Mouse (Mus musculus): ENCODE measurements around the gene Epn1. TPM values are rescaled to one million over a fixed set of nuclear protein-coding genes. Genes with fewer than 3 reads are reported as not detected.
A peak's percentile ranks its signal among the peaks of the same experiment; 100 is the strongest.

Epn1 gene
- polyA plus RNA-seq, 1 experiment = 135 TPM

- WGBS = 12% methylated on average over 6 of the region's 6 CpGs
- TF ChIP-seq POLR2A (IDR thresholded peaks at IDR 0.05; ENCODE audit: borderline replicate concordance, control insufficient read depth, low read depth, low read length) (no peak), CTCF (IDR thresholded peaks at IDR 0.05; ENCODE audit: control insufficient read depth, insufficient read depth, low read length) (no peak)
- Histone ChIP-seq H3K4me3 (replicated peaks; ENCODE audit: control insufficient read depth, low read depth, low read length) (peak overlapping the region; percentile 98), H3K4me1 (ENCODE audit: control insufficient read depth, insufficient read depth, low read length) (peaks cover 2% of the 10 kb centered on the region; the same call in 1 of the 2 replicates), H3K27ac (ENCODE audit: control insufficient read depth, insufficient read depth, low read depth, low read length, poor library complexity) (peak overlapping the region; percentile 98)
Observed at GRCm38 (mm10) chr7:5080815-5081214, 780 bp downstream of the Epn1 start.

GRCm38 (mm10) chr7:5081241-5081640, 1.2 kb downstream of the Epn1 start:
- TF ChIP-seq CTCF (IDR thresholded peaks at IDR 0.05; ENCODE audit: control insufficient read depth, insufficient read depth, low read length) (no peak), POLR2A (IDR thresholded peaks at IDR 0.05; ENCODE audit: borderline replicate concordance, control insufficient read depth, low read depth, low read length) (no peak)
- Histone ChIP-seq H3K4me1 (ENCODE audit: control insufficient read depth, insufficient read depth, low read length) (peaks cover 2% of the 10 kb centered on the region; the same call in 1 of the 2 replicates), H3K4me3 (replicated peaks; ENCODE audit: control insufficient read depth, low read depth, low read length) (peak overlapping the region; percentile 12), H3K27ac (ENCODE audit: control insufficient read depth, insufficient read depth, low read depth, low read length, poor library complexity) (no peak overlapping the region)
- WGBS = 45% methylated on average over 6 of the region's 6 CpGs

DNA sequence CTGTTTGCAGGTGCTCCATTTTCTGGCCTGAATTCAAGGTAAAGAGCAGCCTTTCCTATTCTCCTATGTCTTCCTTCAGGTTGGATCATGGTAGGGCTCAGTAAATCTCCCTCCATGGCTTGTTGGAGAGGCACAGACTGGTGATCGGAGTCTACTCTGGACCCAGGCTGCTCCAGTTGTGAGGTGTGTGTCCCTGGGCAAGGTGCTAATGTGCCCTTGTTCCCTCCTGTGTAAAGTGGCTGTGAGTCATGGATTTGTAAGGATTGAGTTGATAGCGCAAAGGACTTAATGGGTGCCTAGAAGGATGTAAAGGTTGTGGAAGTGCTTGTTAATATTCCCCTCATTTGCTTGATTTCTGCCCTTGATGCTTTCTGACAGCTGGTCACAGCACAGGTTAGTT, 1.9 kb downstream of the Epn1 start:
- Histone ChIP-seq H3K4me3 (replicated peaks; ENCODE audit: control insufficient read depth, low read depth, low read length) (no peak overlapping the region), H3K4me1 (ENCODE audit: control insufficient read depth, insufficient read depth, low read length) (peaks cover 2% of the 10 kb centered on the region; the same call in 1 of the 2 replicates), H3K27ac (ENCODE audit: control insufficient read depth, insufficient read depth, low read depth, low read length, poor library complexity) (no peak overlapping the region)
- no peak for TF ChIP-seq CTCF (IDR thresholded peaks at IDR 0.05; ENCODE audit: control insufficient read depth, insufficient read depth, low read length)
- TF ChIP-seq POLR2A (IDR thresholded peaks at IDR 0.05; ENCODE audit: borderline replicate concordance, control insufficient read depth, low read depth, low read length) = no peak
- WGBS = 90% methylated on average over 2 of the region's 2 CpGs

GRCm38 (mm10) chr7:5083325-5084105, 3.5 kb downstream of the Epn1 start:
- Histone ChIP-seq H3K4me3 (replicated peaks; ENCODE audit: control insufficient read depth, low read depth, low read length) (no peak overlapping the region), H3K27ac (ENCODE audit: control insufficient read depth, insufficient read depth, low read depth, low read length, poor library complexity) (peak overlapping the region; percentile 25), H3K4me1 (ENCODE audit: control insufficient read depth, insufficient read depth, low read length) (peaks cover 2% of the 10 kb centered on the region; the same call in 1 of the 2 replicates)
- 72% methylated on average over 18 of the region's 18 CpGs for WGBS
- TF ChIP-seq POLR2A (IDR thresholded peaks at IDR 0.05; ENCODE audit: borderline replicate concordance, control insufficient read depth, low read depth, low read length) (no peak), CTCF (IDR thresholded peaks at IDR 0.05; ENCODE audit: control insufficient read depth, insufficient read depth, low read length) (no peak)

GRCm38 (mm10) chr7:5085512-5085911, 5.5 kb downstream of the Epn1 start:
- WGBS = 69% methylated on average over 1 of the region's 1 CpGs

DNA sequence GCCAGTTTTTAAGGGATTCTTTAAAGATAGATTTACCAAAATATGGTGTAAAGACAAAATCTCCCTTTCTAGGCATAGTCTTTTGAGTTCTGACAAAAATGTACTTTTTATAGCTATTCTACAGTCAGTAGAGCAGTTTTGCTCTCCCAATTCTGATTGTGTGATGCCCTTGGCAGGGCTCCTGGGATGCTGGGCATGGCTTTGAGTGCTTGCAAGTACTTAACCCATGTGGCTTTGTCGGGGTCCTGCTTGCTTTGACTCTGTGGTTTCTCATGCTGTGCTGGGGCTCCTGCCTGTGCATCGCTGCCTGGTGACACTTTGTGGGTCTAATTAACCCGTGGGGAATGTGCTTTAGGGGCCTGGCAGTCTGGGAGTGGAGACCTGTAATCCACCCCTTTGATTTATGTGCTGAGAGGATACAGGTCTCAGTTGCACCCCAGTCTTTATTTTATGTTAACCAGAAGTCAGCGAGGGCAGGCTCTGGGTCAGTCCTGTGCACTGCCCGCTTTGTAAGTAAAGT, 6.9 kb downstream of the Epn1 start:
- TF ChIP-seq CTCF (IDR thresholded peaks at IDR 0.05; ENCODE audit: control insufficient read depth, insufficient read depth, low read length) = no peak
- no peak for TF ChIP-seq POLR2A (IDR thresholded peaks at IDR 0.05; ENCODE audit: borderline replicate concordance, control insufficient read depth, low read depth, low read length)
- Histone ChIP-seq H3K4me1 (ENCODE audit: control insufficient read depth, insufficient read depth, low read length) (peaks cover 2% of the 10 kb centered on the region; the same call in 1 of the 2 replicates), H3K4me3 (replicated peaks; ENCODE audit: control insufficient read depth, low read depth, low read length) (no peak overlapping the region), H3K27ac (ENCODE audit: control insufficient read depth, insufficient read depth, low read depth, low read length, poor library complexity) (no peak overlapping the region)
- WGBS = 88% methylated on average over 5 of the region's 5 CpGs

More at GRCm38 (mm10) chr7:5085512-5085911, 5.5 kb downstream of the Epn1 start:
- no peak overlapping the region for H3K4me3 ChIP-seq (replicated peaks; ENCODE audit: control insufficient read depth, low read depth, low read length)
- peaks cover 2% of the 10 kb centered on the region; the same call in 1 of the 2 replicates for H3K4me1 ChIP-seq (ENCODE audit: control insufficient read depth, insufficient read depth, low read length)
- TF ChIP-seq CTCF (IDR thresholded peaks at IDR 0.05; ENCODE audit: control insufficient read depth, insufficient read depth, low read length) = no peak
- TF ChIP-seq POLR2A (IDR thresholded peaks at IDR 0.05; ENCODE audit: borderline replicate concordance, control insufficient read depth, low read depth, low read length) = no peak
- no peak overlapping the region for H3K27ac ChIP-seq (ENCODE audit: control insufficient read depth, insufficient read depth, low read depth, low read length, poor library complexity)

DNA sequence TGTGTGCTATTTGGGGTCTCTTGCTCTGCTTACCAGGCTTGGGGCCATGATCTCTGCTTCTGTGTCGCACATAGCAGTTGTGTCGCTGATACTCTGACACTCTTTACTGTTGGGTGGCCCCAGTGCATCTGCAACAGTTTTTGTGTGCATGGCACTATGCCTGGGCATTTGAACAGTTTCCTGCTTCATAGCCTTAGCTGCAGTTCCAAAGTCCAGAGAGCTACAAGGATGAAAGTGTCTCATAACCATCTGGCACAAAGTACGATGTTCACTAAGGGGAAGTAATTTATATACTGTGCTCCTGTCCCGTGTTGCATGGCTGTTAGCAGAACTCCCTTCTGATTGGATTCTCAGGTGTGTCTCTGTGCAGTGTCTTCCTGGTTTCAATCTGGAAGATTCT, 7.9 kb downstream of the Epn1 start:
- TF ChIP-seq POLR2A (IDR thresholded peaks at IDR 0.05; ENCODE audit: borderline replicate concordance, control insufficient read depth, low read depth, low read length) (no peak), CTCF (IDR thresholded peaks at IDR 0.05; ENCODE audit: control insufficient read depth, insufficient read depth, low read length) (no peak)
- Histone ChIP-seq H3K27ac (ENCODE audit: control insufficient read depth, insufficient read depth, low read depth, low read length, poor library complexity) (no peak overlapping the region), H3K4me1 (ENCODE audit: control insufficient read depth, insufficient read depth, low read length) (peaks cover 2% of the 10 kb centered on the region; the same call in 1 of the 2 replicates), H3K4me3 (replicated peaks; ENCODE audit: control insufficient read depth, low read depth, low read length) (no peak overlapping the region)
- 78% methylated on average over 4 of the region's 4 CpGs for WGBS

- no peaks in the 10 kb centered on the region; the same call in 1 of the 2 replicates for H3K4me1 ChIP-seq (ENCODE audit: control insufficient read depth, insufficient read depth, low read length)
- no peak overlapping the region for H3K27ac ChIP-seq (ENCODE audit: control insufficient read depth, insufficient read depth, low read depth, low read length, poor library complexity)
- TF ChIP-seq CTCF (IDR thresholded peaks at IDR 0.05; ENCODE audit: control insufficient read depth, insufficient read depth, low read length) (no peak), POLR2A (IDR thresholded peaks at IDR 0.05; ENCODE audit: borderline replicate concordance, control insufficient read depth, low read depth, low read length) (no peak)
- no peak overlapping the region for H3K4me3 ChIP-seq (replicated peaks; ENCODE audit: control insufficient read depth, low read depth, low read length)
- WGBS = 96% methylated on average over 15 of the region's 15 CpGs
Observed at GRCm38 (mm10) chr7:5089853-5090252, 9.8 kb downstream of the Epn1 start.
